Mouse (Mus musculus): Measurements from ENCODE around the gene Mtus2. TPM values are rescaled to one million over a fixed set of nuclear protein-coding genes. Genes with fewer than 3 reads are reported as not detected.

The Mtus2 gene
- total RNA-seq, 1 experiment from 2014 or later = 8.9 TPM

GRCm38 (mm10) chr5:148363441-148364113 is 406.5 kb downstream of the Mtus2 start:
- peak in 1 of 2 experiments; percentile 29; a peak in 2 of 4 replicates for ATAC-seq (replicated peaks in 1 of 2; ENCODE audit: insufficient read depth in 1 of 2, low FRiP score in 2 of 2, low TSS enrichment in 1 of 2, low read depth in 1 of 2, poor library complexity in 2 of 2, severe bottlenecking in 2 of 2)

Other genes starting within 250 kb of the Mtus2 start
- 0.05 and 0.44 TPM in 2 replicates for gene Flt1, start 231.3 kb upstream of the Mtus2 start, total RNA-seq (2017)
- 109 and 117 TPM in 2 replicates for gene Pomp, start 96.9 kb upstream of the Mtus2 start, total RNA-seq (2017)
- 3.1 and 5.2 TPM in 2 replicates for gene Slc46a3, start 62.5 kb upstream of the Mtus2 start, total RNA-seq (2017)

All from hematopoietic stem cell, adult 5-6 weeks (primary cell).